Mouse (Mus musculus): Measurements from ENCODE around the gene Klhl31.

The Klhl31 gene

DNA sequence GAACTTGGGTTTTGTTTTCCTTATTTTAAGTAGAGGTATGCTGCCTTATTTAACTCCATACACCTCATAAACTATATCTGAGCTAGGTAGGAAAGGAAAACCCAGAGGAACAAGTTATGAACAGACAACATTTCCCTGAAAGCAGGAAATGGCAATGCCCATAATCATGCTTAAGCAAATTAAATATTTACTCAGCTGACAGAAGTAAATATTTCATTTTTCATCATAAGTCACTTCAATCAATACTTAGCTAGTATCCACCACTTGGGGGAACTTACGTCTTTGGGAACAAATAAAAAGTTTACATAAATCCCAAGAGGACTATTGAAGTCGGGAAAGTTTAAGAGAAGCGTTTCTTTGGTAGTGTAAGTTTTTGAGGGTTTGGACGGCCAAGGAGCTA is 67.2 kb downstream of the Klhl31 start:
- DNase-seq (ENCODE audit: low read depth, low spot score): no peak

GRCm38 (mm10) chr9:77704108-77704507 is 67.8 kb downstream of the Klhl31 start:
- no peak for DNase-seq (ENCODE audit: low read depth, low spot score)

DNA sequence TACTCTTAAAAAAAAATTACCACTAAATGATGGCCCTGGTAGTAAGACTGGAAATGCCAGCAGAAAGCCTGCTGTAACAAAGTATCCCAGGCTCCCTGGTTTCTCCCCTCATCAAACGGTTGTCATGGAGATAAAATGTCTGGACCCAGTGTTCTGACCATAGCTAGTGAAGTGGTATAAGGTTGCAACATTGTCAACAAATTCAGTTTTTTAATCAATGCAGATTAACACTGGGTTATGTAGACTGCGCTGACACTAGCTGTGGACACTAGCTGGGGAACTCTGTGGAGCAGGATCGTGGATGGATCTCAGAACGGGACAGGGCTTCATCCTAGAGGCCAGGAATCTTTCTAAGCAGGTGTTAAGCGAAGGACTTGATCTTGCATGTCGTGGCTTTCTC is 70.2 kb downstream of the Klhl31 start:
- no peak for DNase-seq (ENCODE audit: low read depth, low spot score)

GRCm38 (mm10) chr9:77707433-77708139 is 71.3 kb downstream of the Klhl31 start:
- no peak for DNase-seq (ENCODE audit: low read depth, low spot score)

DNA sequence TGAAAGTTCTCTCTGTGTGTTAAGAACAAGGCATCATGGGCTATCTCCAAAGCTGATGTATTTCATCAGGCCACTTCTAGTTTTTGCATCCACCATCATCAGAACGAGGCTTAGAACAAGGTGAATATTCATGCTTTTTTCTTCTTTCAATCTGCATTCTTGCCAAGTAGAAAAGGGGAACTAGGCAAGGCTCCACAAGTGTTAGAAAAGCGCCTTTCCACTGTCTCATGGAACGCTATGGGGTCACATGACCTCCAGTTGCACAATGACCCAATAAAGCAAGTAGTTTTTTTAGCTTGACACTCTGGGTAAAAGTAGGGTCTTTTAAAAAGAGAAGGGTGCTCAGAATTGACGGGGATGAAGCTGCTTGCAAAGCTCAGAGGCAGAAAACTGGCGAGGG is 72.7 kb downstream of the Klhl31 start:
- no peak for DNase-seq (ENCODE audit: low read depth, low spot score)
